Mouse (Mus musculus): ENCODE measurements around the gene Jade1.

Jade1 gene

DNA sequence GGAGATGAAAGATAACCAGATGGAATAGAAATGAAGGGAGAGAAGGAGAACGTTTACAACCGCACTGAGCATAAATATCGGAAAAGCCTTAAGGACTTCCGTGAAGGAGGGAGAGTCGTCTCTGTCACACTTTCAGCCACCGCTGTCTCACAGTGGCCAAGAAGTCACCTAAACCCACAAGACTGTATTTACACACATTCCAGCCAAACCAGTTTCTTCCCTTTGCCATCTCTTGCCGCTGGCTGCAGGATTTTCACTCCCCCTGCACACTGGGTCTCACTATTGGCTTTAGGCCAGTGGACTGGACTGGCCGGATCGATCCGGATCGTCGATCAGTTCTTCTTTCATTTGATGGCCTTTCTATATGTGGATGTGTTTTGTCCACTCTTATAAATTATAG lies 23.4 kb upstream of the Jade1 start:
- no peak for TF ChIP-seq GATA4 (IDR thresholded peaks at IDR 0.05; ENCODE audit: insufficient replicate concordance, low read length)

DNA sequence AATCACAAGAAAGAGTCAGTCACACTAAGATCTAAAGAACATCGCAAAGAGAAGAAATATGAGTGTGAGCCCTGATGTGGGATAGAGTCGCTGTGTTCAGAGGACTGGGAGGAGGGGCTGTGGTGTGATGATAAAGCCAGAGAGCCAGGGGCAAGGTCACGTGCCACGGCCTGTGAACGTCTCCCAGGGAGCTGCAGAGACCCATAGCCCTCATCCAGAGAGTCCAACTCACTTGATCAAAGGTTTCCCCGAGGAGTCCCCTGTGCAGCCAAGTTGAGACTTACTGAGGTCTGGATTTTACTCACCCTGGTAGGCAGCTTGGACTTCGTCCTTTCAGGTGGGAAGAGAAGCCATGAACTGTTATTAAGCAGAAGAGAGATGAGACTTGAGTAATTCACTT lies 21.9 kb upstream of the Jade1 start:
- TF ChIP-seq GATA4 (IDR thresholded peaks at IDR 0.05; ENCODE audit: insufficient replicate concordance, low read length): no peak

DNA sequence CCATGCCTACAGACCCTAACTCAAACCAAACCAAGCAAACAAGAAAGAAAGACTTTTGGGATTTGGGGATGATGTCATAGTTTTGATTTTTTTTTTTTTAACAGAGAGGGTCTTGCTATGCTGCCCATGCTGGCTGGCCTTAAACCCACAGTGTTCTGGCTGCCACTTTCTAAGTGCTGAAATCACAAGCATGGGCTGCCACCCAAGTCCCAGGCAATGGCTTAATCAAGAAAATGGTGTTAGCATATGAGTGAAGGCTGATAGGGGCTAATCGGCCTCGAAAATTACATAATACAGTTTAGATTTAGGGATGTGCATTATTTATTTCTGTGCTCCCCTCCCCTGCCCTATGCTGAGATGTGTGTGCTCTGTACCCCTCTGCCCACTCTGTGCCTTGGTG lies 17.6 kb upstream of the Jade1 start:
- TF ChIP-seq GATA4 (IDR thresholded peaks at IDR 0.05; ENCODE audit: insufficient replicate concordance, low read length): no peak

DNA sequence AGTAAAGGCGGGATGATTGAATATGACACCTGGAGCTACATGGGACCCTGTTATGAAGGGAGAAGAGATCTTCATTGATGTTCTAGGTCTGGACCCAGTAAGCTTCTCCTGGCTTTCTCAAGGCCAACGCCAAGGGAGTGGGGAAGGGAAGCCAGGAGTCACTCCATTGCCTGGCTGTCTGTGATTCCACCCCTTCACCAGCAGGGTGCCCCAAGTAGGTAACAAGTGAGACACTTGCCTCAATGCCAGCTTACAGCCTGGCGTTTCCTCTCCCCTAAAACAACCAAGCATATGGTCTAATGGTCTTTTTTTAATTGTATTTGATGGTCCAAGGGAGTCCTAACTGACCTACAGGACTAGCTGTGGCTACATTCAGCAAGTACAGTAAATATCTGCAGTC lies 14.2 kb upstream of the Jade1 start:
- no peak for TF ChIP-seq GATA4 (IDR thresholded peaks at IDR 0.05; ENCODE audit: insufficient replicate concordance, low read length)

DNA sequence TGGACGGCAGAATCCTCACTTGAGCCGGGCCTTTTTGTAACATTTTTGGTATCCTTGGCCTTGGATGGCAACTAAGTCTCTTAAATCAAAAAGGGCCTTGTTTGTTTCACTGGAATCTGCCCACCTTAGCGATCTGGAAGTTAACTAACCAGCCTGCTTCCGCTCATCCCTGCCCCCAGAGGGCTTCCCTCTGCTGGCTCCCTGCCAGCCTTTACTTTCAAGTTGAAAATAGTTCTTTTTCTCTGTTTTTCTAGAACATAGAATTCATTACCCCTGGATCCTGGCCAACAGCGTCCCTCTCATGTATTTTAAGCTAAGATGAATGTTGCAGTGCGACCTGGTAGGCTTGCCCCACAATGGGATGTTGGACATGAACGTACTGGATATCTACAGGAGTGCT lies 11.1 kb upstream of the Jade1 start:
- no peak for TF ChIP-seq GATA4 (IDR thresholded peaks at IDR 0.05; ENCODE audit: insufficient replicate concordance, low read length)

DNA sequence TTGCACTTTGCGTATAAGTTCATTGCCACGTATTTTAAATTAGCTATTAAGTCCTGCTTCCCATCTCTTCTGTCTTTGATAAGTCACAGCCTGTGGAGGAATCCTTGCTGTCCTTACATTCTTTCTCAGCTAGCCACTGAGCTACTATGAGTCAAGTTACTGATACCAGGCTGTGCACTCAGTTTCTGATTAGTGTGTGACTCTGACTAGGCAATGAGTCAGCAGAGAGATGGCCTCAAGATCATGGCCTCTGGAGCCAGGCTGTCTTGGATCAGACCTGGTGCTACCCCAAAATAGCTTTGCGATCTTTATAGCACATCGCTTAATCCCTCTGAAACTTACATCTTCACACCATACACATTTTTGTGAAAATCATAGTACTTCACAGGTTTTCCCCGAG lies 8.2 kb upstream of the Jade1 start:
- no peak for TF ChIP-seq GATA4 (IDR thresholded peaks at IDR 0.05; ENCODE audit: insufficient replicate concordance, low read length)

GRCm38 (mm10) chr3:41548238-41548637 lies 7.3 kb upstream of the Jade1 start:
- TF ChIP-seq GATA4 (IDR thresholded peaks at IDR 0.05; ENCODE audit: insufficient replicate concordance, low read length): no peak

- no peak for TF ChIP-seq GATA4 (IDR thresholded peaks at IDR 0.05; ENCODE audit: insufficient replicate concordance, low read length)
Measured at GRCm38 (mm10) chr3:41551671-41552070, 3.9 kb upstream of the Jade1 start.

DNA sequence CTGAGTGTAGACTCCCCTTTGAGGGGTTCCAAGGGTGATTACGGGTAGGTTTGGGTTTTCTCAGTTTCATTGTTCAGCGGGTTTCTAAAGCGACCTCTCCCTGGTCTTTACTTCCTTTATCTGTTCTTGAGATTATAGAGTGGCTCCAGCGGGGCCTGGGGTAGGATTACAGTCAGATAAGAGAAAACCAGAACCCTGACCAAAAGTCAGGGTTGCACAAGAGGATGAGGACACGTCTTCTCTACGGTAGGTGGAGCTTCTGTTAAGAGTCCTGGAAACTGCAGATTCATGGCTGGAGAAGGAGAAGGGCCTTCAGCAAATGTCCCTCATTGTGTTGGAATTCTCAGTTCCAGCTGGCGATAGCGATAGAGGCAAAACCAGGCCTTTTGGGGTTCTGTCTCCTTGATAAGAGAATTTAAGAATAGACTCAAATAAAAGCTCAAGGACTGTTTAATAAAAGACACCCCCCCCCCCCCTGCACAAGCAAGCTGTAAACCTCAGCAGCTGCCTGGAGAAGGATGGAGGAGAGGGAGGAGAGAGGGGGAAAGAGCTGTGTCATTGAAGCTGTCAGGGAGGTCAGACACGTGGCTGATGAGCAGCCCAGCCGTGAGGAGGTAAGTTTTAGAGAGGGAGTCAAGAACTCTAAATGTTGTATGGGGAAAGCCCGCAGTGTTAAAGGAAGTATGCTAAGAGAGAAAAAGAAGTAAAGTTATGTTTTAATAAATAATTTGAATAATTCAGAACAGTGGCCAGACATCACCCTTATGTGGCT lies 2.6 kb upstream of the Jade1 start:
- no peak for TF ChIP-seq GATA4 (IDR thresholded peaks at IDR 0.05; ENCODE audit: insufficient replicate concordance, low read length)

- no peak for TF ChIP-seq GATA4 (IDR thresholded peaks at IDR 0.05; ENCODE audit: insufficient replicate concordance, low read length)
Measured at GRCm38 (mm10) chr3:41553681-41554080, 1.9 kb upstream of the Jade1 start.

DNA sequence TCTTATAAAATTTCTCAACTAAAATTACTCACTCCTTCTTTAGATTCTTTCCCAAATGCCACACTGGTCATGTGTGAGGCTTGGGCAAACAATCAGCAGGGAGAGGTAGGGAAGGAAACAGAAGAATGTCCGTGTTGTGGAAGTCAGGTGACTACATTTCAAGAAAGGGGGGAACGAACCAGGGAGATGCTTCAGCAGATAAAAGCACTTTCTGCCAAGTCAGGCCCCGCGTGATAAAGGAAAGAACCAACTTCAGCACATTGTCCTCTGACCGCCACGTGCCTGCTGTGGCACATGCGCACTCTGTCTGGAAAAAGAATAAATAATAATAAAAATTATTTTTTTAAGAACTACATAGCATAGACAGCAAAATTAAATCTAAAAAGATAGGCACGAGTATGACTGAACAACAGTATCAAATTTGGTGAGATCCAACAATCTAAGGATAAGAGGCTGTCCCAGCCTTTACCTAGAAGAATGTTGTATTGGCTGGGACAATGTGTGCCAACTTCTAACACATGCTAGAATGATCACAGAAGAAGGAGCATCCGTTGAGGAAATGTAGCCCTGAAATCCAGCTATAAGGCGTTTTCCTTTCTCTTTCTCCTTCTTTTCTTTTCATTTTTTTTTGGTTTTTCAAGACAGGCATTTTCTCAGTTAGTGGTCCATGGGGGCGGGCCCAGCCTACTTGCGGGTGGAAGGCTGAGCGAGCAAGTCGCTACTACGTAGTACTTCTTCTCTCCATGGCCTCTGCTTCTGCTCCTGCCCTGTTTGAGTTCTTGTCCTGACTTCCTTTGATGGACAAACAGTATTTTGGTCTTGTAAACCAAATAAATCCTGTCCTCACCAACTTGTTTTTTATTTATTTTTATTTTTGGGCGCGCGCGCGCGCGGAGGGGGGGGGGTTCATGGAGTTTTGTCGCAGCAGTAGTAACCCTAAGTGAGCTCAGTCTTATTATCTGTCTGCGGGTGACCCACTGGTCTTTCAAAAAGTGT lies 753 bp upstream of the Jade1 start:
- no peak for TF ChIP-seq GATA4 (IDR thresholded peaks at IDR 0.05; ENCODE audit: insufficient replicate concordance, low read length)

GRCm38 (mm10) chr3:41556451-41557266 lies 1.1 kb downstream of the Jade1 start:
- TF ChIP-seq GATA4 (IDR thresholded peaks at IDR 0.05; ENCODE audit: insufficient replicate concordance, low read length): no peak

DNA sequence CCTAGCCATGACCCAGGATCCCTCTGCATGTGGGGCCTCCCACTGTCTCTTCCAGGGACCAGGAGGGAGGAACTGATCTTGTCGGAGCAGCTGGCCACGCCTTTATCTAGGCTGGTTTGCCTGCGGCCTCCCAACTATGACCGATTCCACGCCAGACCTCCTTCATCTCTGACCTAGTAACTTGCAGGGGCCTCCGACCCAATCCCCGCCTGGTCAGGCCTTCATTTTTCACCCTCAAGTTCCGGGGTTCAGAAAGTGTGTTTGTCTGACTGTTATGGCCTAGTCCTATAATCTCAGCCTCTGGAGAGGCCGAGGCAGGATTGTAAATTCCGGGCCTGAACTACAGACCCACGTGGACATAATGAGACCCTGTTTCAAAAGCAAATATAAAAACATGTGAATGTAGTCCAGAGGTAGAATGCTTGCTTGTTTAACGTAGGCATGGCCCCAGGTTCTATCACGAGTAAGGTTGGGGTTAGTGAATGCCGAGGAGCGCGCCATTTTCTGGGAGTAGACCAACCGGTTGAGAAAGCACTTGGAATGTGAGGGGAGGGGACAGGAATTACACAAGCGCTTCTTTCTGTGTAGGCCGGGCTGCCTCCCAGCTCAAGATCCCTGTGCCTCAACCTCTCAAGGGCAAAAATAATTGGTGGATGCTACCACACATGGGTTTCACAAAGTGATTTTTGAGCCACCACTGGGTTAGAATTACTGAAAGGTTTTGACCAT lies 1.9 kb downstream of the Jade1 start:
- no peak for TF ChIP-seq GATA4 (IDR thresholded peaks at IDR 0.05; ENCODE audit: insufficient replicate concordance, low read length)

DNA sequence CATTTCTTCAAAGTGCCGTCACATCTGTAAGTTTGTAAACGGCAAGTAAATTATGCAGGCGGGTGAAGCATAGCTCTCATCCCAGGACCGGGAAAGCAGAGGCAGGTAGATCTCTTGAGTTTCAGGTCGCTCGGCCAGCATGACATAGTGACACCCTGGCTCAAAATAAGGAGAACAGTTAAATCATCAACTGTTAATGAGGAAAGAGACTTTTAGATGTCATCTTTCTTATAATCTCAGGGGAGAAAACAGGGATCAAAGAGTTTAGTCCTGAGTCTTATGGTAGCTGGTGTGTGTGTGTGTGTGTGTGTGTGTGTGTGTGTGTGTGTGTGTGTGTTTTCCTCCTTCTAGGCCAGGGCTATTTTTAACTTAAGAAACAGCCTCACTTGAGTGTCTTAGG lies 5.0 kb downstream of the Jade1 start:
- no peak for TF ChIP-seq GATA4 (IDR thresholded peaks at IDR 0.05; ENCODE audit: insufficient replicate concordance, low read length)

GRCm38 (mm10) chr3:41561787-41562186 lies 6.3 kb downstream of the Jade1 start:
- TF ChIP-seq GATA4 (IDR thresholded peaks at IDR 0.05; ENCODE audit: insufficient replicate concordance, low read length): no peak

All from liver, adult (tissue).